Mouse (Mus musculus): ENCODE measurements at regions not wholly inside any gene's neighbourhood (a gene's known extent, or its start where the extent isn't known, plus 50 kb on each side); places are given as distances from the start of the nearest gene placed in this dataset.

GRCm38 (mm10) chr3:137520191-137520590, 101.2 kb upstream of the Ddit4l start:
- Histone ChIP-seq H3K36me3 (ENCODE audit: control insufficient read depth, insufficient read depth, low read length) (no peaks in the 10 kb centered on the region), H3K27ac (ENCODE audit: low read length) (no peak overlapping the region), H3K4me2 (ENCODE audit: low read depth, low read length) (no peak overlapping the region), H3K4me1 (ENCODE audit: control insufficient read depth, insufficient read depth, low read length) (no peaks in the 10 kb centered on the region), H3K9me3 (ENCODE audit: control insufficient read depth, low read length) (no peaks in the 10 kb centered on the region), H3K9ac (ENCODE audit: low read depth, low read length) (no peak overlapping the region), H3K27me3 (replicated peaks; ENCODE audit: control insufficient read depth, insufficient read depth, low read length) (no peaks in the 10 kb centered on the region), H3K4me3 (ENCODE audit: low read length) (no peak overlapping the region)
- WGBS, result 86% methylated on average over 1 of the region's 1 CpGs
- no peak for ATAC-seq

- WGBS, result 78% methylated on average over 12 of the region's 12 CpGs
- Histone ChIP-seq H3K9ac (ENCODE audit: low read depth, low read length) (no peak overlapping the region), H3K4me2 (ENCODE audit: low read depth, low read length) (no peak overlapping the region), H3K27me3 (replicated peaks; ENCODE audit: control insufficient read depth, insufficient read depth, low read length) (no peaks in the 10 kb centered on the region), H3K4me1 (ENCODE audit: control insufficient read depth, insufficient read depth, low read length) (no peaks in the 10 kb centered on the region), H3K9me3 (ENCODE audit: control insufficient read depth, low read length) (no peaks in the 10 kb centered on the region), H3K27ac (ENCODE audit: low read length) (no peak overlapping the region), H3K36me3 (ENCODE audit: control insufficient read depth, insufficient read depth, low read length) (no peaks in the 10 kb centered on the region), H3K4me3 (ENCODE audit: low read length) (no peak overlapping the region)
- ATAC-seq, result no peak
These were observed 95.5 kb upstream of the Ddit4l start for GRCm38 (mm10) chr3:137525606-137526575.

GRCm38 (mm10) chr3:137529592-137529960, 91.8 kb upstream of the Ddit4l start:
- H3K4me3 ChIP-seq (ENCODE audit: low read length), result no peak overlapping the region
- no peak overlapping the region for H3K9ac ChIP-seq (ENCODE audit: low read depth, low read length)
- no peak overlapping the region for H3K27ac ChIP-seq (ENCODE audit: low read length)
- no peaks in the 10 kb centered on the region for H3K27me3 ChIP-seq (replicated peaks; ENCODE audit: control insufficient read depth, insufficient read depth, low read length)
- ATAC-seq, result no peak
- H3K9me3 ChIP-seq (ENCODE audit: control insufficient read depth, low read length), result no peaks in the 10 kb centered on the region
- 55% methylated on average over 2 of the region's 2 CpGs for WGBS
- H3K36me3 ChIP-seq (ENCODE audit: control insufficient read depth, insufficient read depth, low read length), result no peaks in the 10 kb centered on the region
- H3K4me1 ChIP-seq (ENCODE audit: control insufficient read depth, insufficient read depth, low read length), result no peaks in the 10 kb centered on the region
- no peak overlapping the region for H3K4me2 ChIP-seq (ENCODE audit: low read depth, low read length)

GRCm38 (mm10) chr3:137529961-137530609, 91.3 kb upstream of the Ddit4l start:
- no peak overlapping the region for H3K4me3 ChIP-seq (ENCODE audit: low read length)

GRCm38 (mm10) chr3:137541666-137542065, 79.7 kb upstream of the Ddit4l start:
- ATAC-seq, result no peak
- no peak overlapping the region for H3K9ac ChIP-seq (ENCODE audit: low read depth, low read length)
- H3K4me1 ChIP-seq (ENCODE audit: control insufficient read depth, insufficient read depth, low read length), result no peaks in the 10 kb centered on the region
- no peak overlapping the region for H3K4me3 ChIP-seq (ENCODE audit: low read length)
- H3K9me3 ChIP-seq (ENCODE audit: control insufficient read depth, low read length), result no peaks in the 10 kb centered on the region
- H3K27me3 ChIP-seq (replicated peaks; ENCODE audit: control insufficient read depth, insufficient read depth, low read length), result no peaks in the 10 kb centered on the region
- H3K36me3 ChIP-seq (ENCODE audit: control insufficient read depth, insufficient read depth, low read length), result no peaks in the 10 kb centered on the region
- no peak overlapping the region for H3K27ac ChIP-seq (ENCODE audit: low read length)
- no peak overlapping the region for H3K4me2 ChIP-seq (ENCODE audit: low read depth, low read length)
- 70% methylated on average over 3 of the region's 3 CpGs for WGBS

More at GRCm38 (mm10) chr3:137529961-137530609, 91.3 kb upstream of the Ddit4l start:
- no peak overlapping the region for H3K4me2 ChIP-seq (ENCODE audit: low read depth, low read length)
- WGBS, result 67% methylated on average over 7 of the region's 7 CpGs
- no peaks in the 10 kb centered on the region for H3K27me3 ChIP-seq (replicated peaks; ENCODE audit: control insufficient read depth, insufficient read depth, low read length)
- no peaks in the 10 kb centered on the region for H3K36me3 ChIP-seq (ENCODE audit: control insufficient read depth, insufficient read depth, low read length)
- no peak overlapping the region for H3K9ac ChIP-seq (ENCODE audit: low read depth, low read length)
- H3K9me3 ChIP-seq (ENCODE audit: control insufficient read depth, low read length), result no peaks in the 10 kb centered on the region
- ATAC-seq, result no peak
- no peak overlapping the region for H3K27ac ChIP-seq (ENCODE audit: low read length)
- H3K4me1 ChIP-seq (ENCODE audit: control insufficient read depth, insufficient read depth, low read length), result no peaks in the 10 kb centered on the region

GRCm38 (mm10) chr3:137542343-137542742, 79.1 kb upstream of the Ddit4l start:
- WGBS, result 59% methylated on average over 1 of the region's 1 CpGs

GRCm38 (mm10) chr3:137547414-137547877, 74.0 kb upstream of the Ddit4l start:
- H3K36me3 ChIP-seq (ENCODE audit: control insufficient read depth, insufficient read depth, low read length), result no peaks in the 10 kb centered on the region
- H3K27ac ChIP-seq (ENCODE audit: low read length), result no peak overlapping the region
- H3K4me2 ChIP-seq (ENCODE audit: low read depth, low read length), result peak overlapping the region; percentile 34; the same call in 1 of the 2 replicates
- peaks cover 5% of the 10 kb centered on the region; the same call in 1 of the 2 replicates for H3K4me1 ChIP-seq (ENCODE audit: control insufficient read depth, insufficient read depth, low read length)
- H3K4me3 ChIP-seq (ENCODE audit: low read length), result no peak overlapping the region
- ATAC-seq, result peak; percentile 9; the same call in 1 of the 2 replicates
- H3K9me3 ChIP-seq (ENCODE audit: control insufficient read depth, low read length), result no peaks in the 10 kb centered on the region
- H3K27me3 ChIP-seq (replicated peaks; ENCODE audit: control insufficient read depth, insufficient read depth, low read length), result no peaks in the 10 kb centered on the region
- WGBS, result 11% methylated on average over 12 of the region's 12 CpGs
- no peak overlapping the region for H3K9ac ChIP-seq (ENCODE audit: low read depth, low read length)

More at GRCm38 (mm10) chr3:137542343-137542742, 79.1 kb upstream of the Ddit4l start:
- Histone ChIP-seq H3K4me2 (ENCODE audit: low read depth, low read length) (no peak overlapping the region), H3K27ac (ENCODE audit: low read length) (no peak overlapping the region), H3K4me3 (ENCODE audit: low read length) (no peak overlapping the region), H3K9me3 (ENCODE audit: control insufficient read depth, low read length) (no peaks in the 10 kb centered on the region), H3K9ac (ENCODE audit: low read depth, low read length) (no peak overlapping the region), H3K27me3 (replicated peaks; ENCODE audit: control insufficient read depth, insufficient read depth, low read length) (no peaks in the 10 kb centered on the region), H3K36me3 (ENCODE audit: control insufficient read depth, insufficient read depth, low read length) (no peaks in the 10 kb centered on the region), H3K4me1 (ENCODE audit: control insufficient read depth, insufficient read depth, low read length) (0 out of 2 replicates have a peak, but pooled peaks cover 1% of the 10 kb centered on the region)
- no peak for ATAC-seq

GRCm38 (mm10) chr3:137547938-137548337, 73.5 kb upstream of the Ddit4l start:
- 15% methylated on average over 6 of the region's 6 CpGs for WGBS
- H3K27ac ChIP-seq (ENCODE audit: low read length), result no peak overlapping the region

GRCm38 (mm10) chr3:137550708-137551107, 70.7 kb upstream of the Ddit4l start:
- Histone ChIP-seq H3K4me1 (ENCODE audit: control insufficient read depth, insufficient read depth, low read length) (peaks cover 6% of the 10 kb centered on the region; the same call in 1 of the 2 replicates), H3K9ac (ENCODE audit: low read depth, low read length) (no peak overlapping the region), H3K4me2 (ENCODE audit: low read depth, low read length) (no peak overlapping the region), H3K27me3 (replicated peaks; ENCODE audit: control insufficient read depth, insufficient read depth, low read length) (no peaks in the 10 kb centered on the region), H3K9me3 (ENCODE audit: control insufficient read depth, low read length) (no peaks in the 10 kb centered on the region), H3K27ac (ENCODE audit: low read length) (no peak overlapping the region), H3K36me3 (ENCODE audit: control insufficient read depth, insufficient read depth, low read length) (no peaks in the 10 kb centered on the region), H3K4me3 (ENCODE audit: low read length) (no peak overlapping the region)
- WGBS, result 93% methylated on average over 4 of the region's 4 CpGs
- no peak for ATAC-seq

More at GRCm38 (mm10) chr3:137547938-137548337, 73.5 kb upstream of the Ddit4l start:
- Histone ChIP-seq H3K4me2 (ENCODE audit: low read depth, low read length) (peak overlapping the region; percentile 34; the same call in 1 of the 2 replicates), H3K27me3 (replicated peaks; ENCODE audit: control insufficient read depth, insufficient read depth, low read length) (no peaks in the 10 kb centered on the region), H3K36me3 (ENCODE audit: control insufficient read depth, insufficient read depth, low read length) (no peaks in the 10 kb centered on the region), H3K4me3 (ENCODE audit: low read length) (no peak overlapping the region), H3K9ac (ENCODE audit: low read depth, low read length) (no peak overlapping the region), H3K4me1 (ENCODE audit: control insufficient read depth, insufficient read depth, low read length) (peaks cover 6% of the 10 kb centered on the region; the same call in 1 of the 2 replicates), H3K9me3 (ENCODE audit: control insufficient read depth, low read length) (no peaks in the 10 kb centered on the region)
- peak; percentile 36; the same call in 1 of the 2 replicates for ATAC-seq

All from intestine, embryonic 16.5 days (tissue).